Comparison of ENCODE assay signal across 8 mouse cellular contexts in the genomic region with DNA sequence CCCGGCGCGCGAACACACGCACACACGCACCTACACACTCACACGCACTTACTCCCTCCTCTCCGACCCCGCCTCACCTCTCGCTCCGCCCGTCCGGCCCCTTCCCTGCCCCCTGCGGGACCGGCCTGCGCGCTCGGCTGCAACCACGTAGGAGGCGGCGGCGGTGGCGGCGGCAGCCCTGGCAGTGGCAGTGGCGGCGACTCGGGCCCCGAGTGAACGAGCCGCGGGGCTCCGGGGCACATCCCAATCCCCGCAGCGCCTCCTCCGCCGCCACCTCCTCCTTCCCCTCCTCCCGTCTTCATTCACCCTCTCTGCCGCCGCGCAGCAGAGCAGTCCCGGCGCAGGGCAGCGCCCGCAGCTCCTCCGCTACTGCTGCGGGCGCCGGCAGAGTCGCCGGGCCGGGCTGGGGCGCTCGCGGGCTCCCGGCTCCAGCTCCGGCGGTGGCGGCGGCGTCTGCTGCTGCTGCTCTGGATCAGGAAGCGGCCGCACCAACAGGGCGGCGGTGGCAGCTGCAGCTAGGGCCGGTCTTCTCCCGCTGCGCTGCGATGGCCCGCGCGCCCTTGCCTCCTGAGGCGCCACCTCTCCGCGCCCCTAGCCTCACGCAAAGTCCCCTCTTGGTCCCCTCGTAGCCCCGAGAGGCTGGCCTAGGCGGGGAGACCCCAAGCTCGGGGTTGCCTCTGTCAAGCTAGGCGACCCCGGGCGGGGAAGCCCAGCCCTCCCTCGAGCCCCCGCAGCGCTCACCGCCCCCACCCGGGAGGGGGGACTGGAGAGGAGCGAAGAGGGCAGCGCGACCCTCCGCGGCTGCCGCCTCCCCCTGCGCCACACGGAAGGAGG. TPM values are rescaled to one million over a fixed set of nuclear protein-coding genes. Genes with fewer than 3 reads are reported as not detected.
A peak's percentile ranks its signal among the peaks of the same experiment; 100 is the strongest.
DNase-seq lines count a peak whose midpoint lies in the region; ATAC-seq lines count a peak whose summit lies in the region.

No protein-coding gene starts in this region.

- peak overlapping the region; percentile 85 for H3K9ac ChIP-seq in embryonic facial prominence, embryonic 12.5 days
- H3K9ac ChIP-seq in kidney, embryonic 14.5 days (ENCODE audit: low read depth, low read length), result peak overlapping the region; percentile 92
- H3K9ac ChIP-seq in liver, embryonic 12.5 days, result peak overlapping the region; percentile 83

- 1% methylated on average over 78 of the region's 95 CpGs for WGBS in embryonic facial prominence, embryonic 12.5 days
- under 1% methylated on average over 52 of the region's 95 CpGs for WGBS in kidney, embryonic 14.5 days
- under 1% methylated on average over 69 of the region's 95 CpGs for WGBS in liver, embryonic 12.5 days (ENCODE audit: insufficient replicate concordance)

- ATAC-seq in embryonic facial prominence, embryonic 12.5 days (ENCODE audit: insufficient number of reproducible peaks, insufficient read depth, low FRiP score, low TSS enrichment), result peak; percentile 35; the same call in 1 of the 2 replicates
- ATAC-seq in kidney, embryonic 14.5 days (ENCODE audit: low FRiP score, low TSS enrichment), result peak; percentile 59
- peak; percentile 67 for ATAC-seq in liver, embryonic 12.5 days

- 0 out of 2 replicates have a peak, but pooled peaks cover 3% of the 10 kb centered on the region for H3K27me3 ChIP-seq in embryonic facial prominence, embryonic 12.5 days
- no peaks in the 10 kb centered on the region for H3K27me3 ChIP-seq in kidney, embryonic 14.5 days (ENCODE audit: control insufficient read depth, insufficient read depth, low read length)
- H3K27me3 ChIP-seq in liver, embryonic 12.5 days (replicated peaks), result no peaks in the 10 kb centered on the region

- no peaks in the 10 kb centered on the region for H3K9me3 ChIP-seq in embryonic facial prominence, embryonic 12.5 days
- no peaks in the 10 kb centered on the region for H3K9me3 ChIP-seq in kidney, embryonic 14.5 days (ENCODE audit: control insufficient read depth, low read length)
- no peaks in the 10 kb centered on the region for H3K9me3 ChIP-seq in liver, embryonic 12.5 days (replicated peaks)

- no peaks in the 10 kb centered on the region for H3K36me3 ChIP-seq in embryonic facial prominence, embryonic 12.5 days
- H3K36me3 ChIP-seq in kidney, embryonic 14.5 days (ENCODE audit: control insufficient read depth, insufficient read depth, low read length), result no peaks in the 10 kb centered on the region
- no peaks in the 10 kb centered on the region for H3K36me3 ChIP-seq in liver, embryonic 12.5 days

- H3K4me1 ChIP-seq in embryonic facial prominence, embryonic 12.5 days, result peaks cover 35% of the 10 kb centered on the region
- peaks cover 23% of the 10 kb centered on the region; the same call in 1 of the 2 replicates for H3K4me1 ChIP-seq in kidney, embryonic 14.5 days (ENCODE audit: control insufficient read depth, insufficient read depth, low read length)
- peaks cover 44% of the 10 kb centered on the region for H3K4me1 ChIP-seq in liver, embryonic 12.5 days

- H3K4me2 ChIP-seq in embryonic facial prominence, embryonic 12.5 days (replicated peaks), result peak overlapping the region; percentile 83
- H3K4me2 ChIP-seq in kidney, embryonic 14.5 days (replicated peaks; ENCODE audit: low read depth, low read length), result peak overlapping the region; percentile 91
- H3K4me2 ChIP-seq in liver, embryonic 12.5 days, result peak overlapping the region; percentile 99

- H3K27ac ChIP-seq in embryonic facial prominence, embryonic 12.5 days, result peak overlapping the region; percentile 93
- H3K27ac ChIP-seq in kidney, embryonic 14.5 days (ENCODE audit: low read depth, low read length), result peak overlapping the region; percentile 86
- peak overlapping the region; percentile 84 for H3K27ac ChIP-seq in liver, embryonic 12.5 days

- peak overlapping the region; percentile 83 for H3K4me3 ChIP-seq in embryonic facial prominence, embryonic 12.5 days
- H3K4me3 ChIP-seq in kidney, embryonic 14.5 days (ENCODE audit: low read length), result peak overlapping the region; percentile 87
- H3K4me3 ChIP-seq in liver, embryonic 12.5 days, result peak overlapping the region; percentile 88

- peak; percentile 85 for DNase-seq in 3134 (ENCODE audit: extremely low read depth, insufficient read length, low spot score)
- peak; percentile 93 for DNase-seq in adrenal gland, postnatal 25 days
- DNase-seq in heart, adult 9 months (ENCODE audit: low spot score in 2 of 2), result peak; percentile 87
- peak; percentile 74 for DNase-seq in naive thymus-derived CD4-positive, alpha-beta T cell, adult 2 months (ENCODE audit: low read depth)
- peak; percentile 69 to 85 for DNase-seq in spleen, postnatal 4 days (ENCODE audit: low spot score in 2 of 2)

RNA-seq across cellular contexts. Expression of a gene that starts 1.1 kb away (rescaled TPM):
- 40.1 and 63.2 TPM in 2 replicates for total RNA-seq in adrenal gland, postnatal 25 days (2021)
- polyA plus RNA-seq in embryonic facial prominence, embryonic 12.5 days (2016; fragmentation: Nextera tagmentation; extraction: Ambion mirVana), result 3.5 and 4.6 TPM in 2 replicates
- polyA plus RNA-seq in kidney, embryonic 14.5 days (2014; fragmentation: Nextera tagmentation; extraction: Ambion mirVana), result 3.9 and 4.0 TPM in 2 replicates
- polyA plus RNA-seq in liver, embryonic 12.5 days (2016; fragmentation: Nextera tagmentation; extraction: Ambion mirVana), result 1.6 and 1.7 TPM in 2 replicates

Comparison
In these comparisons a context has a peak if more than half of its experiments do, and no peak if none do; other contexts are left out.
1. Peak in every context shown above with its lines: DNase-seq, ATAC-seq, H3K4me3 ChIP-seq and H3K27ac ChIP-seq.